Mouse (Mus musculus): ENCODE measurements around the gene Celf2. TPM values are rescaled to one million over a fixed set of nuclear protein-coding genes. Genes with fewer than 3 reads are reported as not detected.

The Celf2 gene
- total RNA-seq, 2 experiments from 2014 or later = 448 to 459 TPM

- H3K27ac ChIP-seq = peak overlapping the region; percentile 50
- no peak overlapping the region for H3K4me3 ChIP-seq
- intact Hi-C loops (cut with DNase I) = loop anchor here (5.0 to 10.0 kb wide), 2 partner anchors 89 to 272 kb away; no protein-coding TSS in a partner anchor
- no peak for TF ChIP-seq CTCF (IDR thresholded peaks at IDR 0.05)
- no peak for DNase-seq (ENCODE audit: extremely low spot score in 1 of 2, low spot score in 2 of 2)
These were observed 17.3 kb upstream of the Celf2 start for GRCm38 (mm10) chr2:7526696-7527095.

GRCm38 (mm10) chr2:7519473-7519872, 10.1 kb upstream of the Celf2 start:
- no peak overlapping the region for H3K4me3 ChIP-seq
- intact Hi-C loops (cut with DNase I) = no loop called here
- DNase-seq (ENCODE audit: extremely low spot score in 1 of 2, low spot score in 2 of 2) = no peak
- no peak for TF ChIP-seq CTCF (IDR thresholded peaks at IDR 0.05)
- peak overlapping the region; percentile 15; the same call in 1 of the 2 replicates for H3K27ac ChIP-seq

DNA sequence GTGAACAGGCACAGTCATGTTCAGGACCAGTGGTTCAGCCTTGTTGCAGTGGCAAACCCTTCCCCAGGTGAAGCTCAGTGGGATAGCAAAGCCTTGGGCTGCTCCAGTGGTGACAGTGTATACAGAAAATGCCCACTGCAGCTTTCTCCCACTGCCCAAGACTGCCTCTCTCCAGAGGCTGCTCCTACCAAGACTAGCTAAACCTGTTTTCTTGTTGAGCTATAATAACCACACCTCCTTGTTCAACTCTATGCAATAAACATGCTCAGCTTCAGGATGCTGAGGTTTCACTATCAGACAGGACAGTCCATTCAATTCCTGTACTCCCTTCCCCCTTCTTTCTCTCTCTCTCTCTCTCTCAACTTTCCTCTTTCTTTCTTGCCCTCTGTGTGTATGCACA, 15.9 kb downstream of the Celf2 start:
- no peak for TF ChIP-seq CTCF (IDR thresholded peaks at IDR 0.05)
- intact Hi-C loops (cut with DNase I) = no loop called here

DNA sequence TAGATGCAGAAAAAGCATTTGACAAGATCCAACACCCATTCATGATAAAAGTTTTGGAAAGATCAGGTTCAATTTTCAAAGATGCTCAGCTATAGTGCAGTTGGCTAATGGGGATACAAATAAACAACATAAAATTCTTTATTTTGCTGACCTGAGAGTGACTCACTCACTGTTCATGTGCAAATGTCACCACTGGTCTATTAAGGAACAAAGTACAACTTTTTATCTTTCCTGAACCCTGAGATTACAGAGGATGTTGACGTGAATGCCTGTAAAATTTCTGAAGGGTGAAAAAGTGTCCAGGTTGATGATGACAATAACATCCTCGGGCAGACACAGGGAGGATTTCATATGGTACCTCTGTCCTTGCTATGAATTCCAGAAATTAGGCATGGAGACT, 24.4 kb downstream of the Celf2 start:
- intact Hi-C loops (cut with DNase I) = no loop called here
- no peak overlapping the region for H3K4me3 ChIP-seq
- no peak for DNase-seq (ENCODE audit: extremely low spot score in 1 of 2, low spot score in 2 of 2)
- H3K27ac ChIP-seq = no peak overlapping the region
- no peak for TF ChIP-seq CTCF (IDR thresholded peaks at IDR 0.05)

More for the DNA sequence above, 15.9 kb downstream of the Celf2 start:
- Histone ChIP-seq H3K27ac (no peak overlapping the region), H3K4me3 (no peak overlapping the region)
- DNase-seq (ENCODE audit: extremely low spot score in 1 of 2, low spot score in 2 of 2) = no peak

GRCm38 (mm10) chr2:7482062-7482461, 27.3 kb downstream of the Celf2 start:
- TF ChIP-seq CTCF (IDR thresholded peaks at IDR 0.05) = no peak
- intact Hi-C loops (cut with DNase I) = no loop called here
- DNase-seq (ENCODE audit: extremely low spot score in 1 of 2, low spot score in 2 of 2) = no peak
- Histone ChIP-seq H3K4me3 (no peak overlapping the region), H3K27ac (peak overlapping the region; percentile 77)

DNA sequence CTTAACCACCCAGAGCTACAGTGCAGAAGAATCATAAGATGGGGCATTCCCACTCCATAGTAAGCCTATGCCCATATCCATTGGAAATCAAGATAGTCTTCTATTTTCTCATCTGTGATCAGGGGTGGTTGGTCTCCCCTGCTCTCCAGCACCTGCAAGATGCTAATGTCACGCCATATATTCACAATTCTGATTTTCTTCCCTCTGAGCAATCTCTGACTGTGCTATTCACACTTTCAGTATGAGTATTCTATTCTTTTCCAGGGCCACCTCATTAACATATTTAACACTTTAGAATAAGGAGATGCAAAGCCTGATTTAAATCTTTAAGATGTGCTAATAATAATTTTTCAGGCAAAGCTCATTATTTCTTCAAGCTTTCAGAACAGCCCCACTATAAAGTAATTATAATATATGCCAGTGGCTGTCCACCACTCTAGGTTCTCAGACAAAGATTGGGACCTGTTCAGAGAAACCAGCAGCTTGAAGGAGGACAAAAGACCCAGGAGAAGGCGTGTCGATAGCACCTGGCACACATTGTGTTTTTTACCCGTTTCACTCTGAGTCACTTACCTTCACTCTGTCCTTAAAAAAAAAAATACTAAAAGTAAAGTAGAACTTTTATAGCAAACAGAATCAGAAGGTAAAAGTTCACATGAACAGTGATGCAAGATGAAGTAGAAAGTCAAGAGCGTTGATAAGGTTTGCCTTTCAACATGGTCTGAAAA, 48.9 kb downstream of the Celf2 start:
- intact Hi-C loops (cut with DNase I) = no loop called here
- Histone ChIP-seq H3K27ac (peak overlapping the region; percentile 32; the same call in 1 of the 2 replicates), H3K4me3 (no peak overlapping the region)
- DNase-seq (ENCODE audit: extremely low spot score in 1 of 2, low spot score in 2 of 2) = no peak
- no peak for TF ChIP-seq CTCF (IDR thresholded peaks at IDR 0.05)

- Histone ChIP-seq H3K4me3 (no peak overlapping the region), H3K27ac (peak overlapping the region; percentile 80)
- intact Hi-C loops (cut with DNase I) = loop anchor here (5.0 kb wide), 1 partner anchor 88 kb away; no protein-coding TSS in a partner anchor
- peak; percentile 28 to 47 for DNase-seq (ENCODE audit: extremely low spot score in 1 of 2, low spot score in 2 of 2)
- TF ChIP-seq CTCF (IDR thresholded peaks at IDR 0.05) = no peak
These were observed 70.6 kb downstream of the Celf2 start for GRCm38 (mm10) chr2:7438721-7439282.

GRCm38 (mm10) chr2:7426481-7426880, 82.9 kb downstream of the Celf2 start:
- intact Hi-C loops (cut with DNase I) = no loop called here
- DNase-seq (ENCODE audit: extremely low spot score in 1 of 2, low spot score in 2 of 2) = no peak
- TF ChIP-seq CTCF (IDR thresholded peaks at IDR 0.05) = no peak
- Histone ChIP-seq H3K27ac (peak overlapping the region; percentile 68), H3K4me3 (no peak overlapping the region)

GRCm38 (mm10) chr2:7400530-7400929, 108.8 kb downstream of the Celf2 start:
- Histone ChIP-seq H3K4me3 (no peak overlapping the region), H3K27ac (peak overlapping the region; percentile 76)
- intact Hi-C loops (cut with DNase I) = no loop called here
- no peak for DNase-seq (ENCODE audit: extremely low spot score in 1 of 2, low spot score in 2 of 2)
- TF ChIP-seq CTCF (IDR thresholded peaks at IDR 0.05) = no peak

GRCm38 (mm10) chr2:7395935-7396334, 113.4 kb downstream of the Celf2 start:
- no peak for TF ChIP-seq CTCF (IDR thresholded peaks at IDR 0.05)
- intact Hi-C loops (cut with DNase I) = loop anchor here (5.0 to 10.0 kb wide), 8 partner anchors 151 to 1239 kb away; no protein-coding TSS in a partner anchor
- Histone ChIP-seq H3K27ac (peak overlapping the region; percentile 95), H3K4me3 (peak overlapping the region; percentile 53)
- peak; percentile 27 to 57 for DNase-seq (ENCODE audit: extremely low spot score in 1 of 2, low spot score in 2 of 2)

- intact Hi-C loops (cut with DNase I) = loop anchor here (5.0 to 10.0 kb wide), 8 partner anchors 152 to 1239 kb away; no protein-coding TSS in a partner anchor
- peak overlapping the region; percentile 53 for H3K4me3 ChIP-seq
- peak overlapping the region; percentile 95 for H3K27ac ChIP-seq
- DNase-seq (ENCODE audit: extremely low spot score in 1 of 2, low spot score in 2 of 2) = no peak
- no peak for TF ChIP-seq CTCF (IDR thresholded peaks at IDR 0.05)
These were observed 113.9 kb downstream of the Celf2 start for GRCm38 (mm10) chr2:7395473-7395872.

DNA sequence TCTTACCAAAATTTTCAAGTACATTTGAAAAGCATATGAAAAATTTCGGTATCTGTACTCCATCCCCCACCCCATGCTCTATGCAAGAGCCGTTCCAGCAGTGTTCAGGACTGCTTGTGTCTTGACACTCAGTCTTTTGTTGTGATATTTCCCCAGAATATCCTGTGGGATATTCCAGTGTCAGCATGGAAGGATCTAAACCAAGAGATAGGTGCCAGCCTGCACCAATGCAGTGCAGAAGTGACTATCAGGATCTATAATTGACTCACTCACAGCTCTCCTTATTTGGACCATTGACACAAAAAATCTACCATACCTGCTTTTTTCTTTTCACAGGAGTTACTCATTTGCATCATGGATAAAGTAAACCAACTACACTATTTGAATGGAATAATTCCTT, 116.9 kb downstream of the Celf2 start:
- no peak for TF ChIP-seq CTCF (IDR thresholded peaks at IDR 0.05)
- DNase-seq (ENCODE audit: extremely low spot score in 1 of 2, low spot score in 2 of 2) = no peak
- H3K4me3 ChIP-seq = peak overlapping the region; percentile 53
- intact Hi-C loops (cut with DNase I) = loop anchor here (5.0 to 10.0 kb wide), 7 partner anchors 135 to 1242 kb away; no protein-coding TSS in a partner anchor
- H3K27ac ChIP-seq = peak overlapping the region; percentile 95

Measured in left cerebral cortex, adult 2 months (tissue).